Mouse (Mus musculus) G1E-ER4 (cell line): Measurements from ENCODE around the gene Adam23. TPM values are rescaled to one million over a fixed set of nuclear protein-coding genes. Genes with fewer than 3 reads are reported as not detected.

Experiments used
- GATA1 ChIP-seq: IDR thresholded peaks from one replicate; pipeline ENCODE4 v1.8.0; 2012; ENCODE audit warnings: low read length, inconsistent platforms
- polyA plus RNA-seq: library from polyadenylated mRNA; stranded (reverse); fragments of >175 nt; gene quantifications from 2 replicates; pipeline ENCODE4 v1.2.3, GENCODE M21; 2012

Gene Adam23
- polyA plus RNA-seq, result not detected in 2 replicates

DNA sequence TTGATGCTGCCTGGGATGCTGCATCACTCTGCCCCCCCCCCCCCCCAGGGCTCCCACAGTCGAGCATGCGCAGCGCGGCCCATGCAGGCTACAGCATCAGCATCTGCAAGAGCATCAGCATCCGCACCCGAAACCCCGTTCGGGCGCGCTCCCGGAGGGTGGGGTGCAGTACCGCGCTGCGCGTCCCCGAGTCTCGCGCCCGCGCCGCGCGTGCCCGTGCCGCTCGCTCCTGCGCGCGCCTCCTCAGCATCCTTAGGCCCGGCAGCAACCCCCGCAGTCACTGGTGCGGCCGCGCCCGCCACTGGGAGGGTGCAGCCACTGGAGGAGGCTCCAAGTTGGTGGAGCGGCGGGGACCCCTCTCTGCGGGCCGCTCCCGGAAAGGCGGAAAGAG, at the start of gene Adam23:
Gene Adam23, plus strand, starts transcription at position 236 of the 391 bp plus-strand sequence.
- TF ChIP-seq GATA1, result no peak

DNA sequence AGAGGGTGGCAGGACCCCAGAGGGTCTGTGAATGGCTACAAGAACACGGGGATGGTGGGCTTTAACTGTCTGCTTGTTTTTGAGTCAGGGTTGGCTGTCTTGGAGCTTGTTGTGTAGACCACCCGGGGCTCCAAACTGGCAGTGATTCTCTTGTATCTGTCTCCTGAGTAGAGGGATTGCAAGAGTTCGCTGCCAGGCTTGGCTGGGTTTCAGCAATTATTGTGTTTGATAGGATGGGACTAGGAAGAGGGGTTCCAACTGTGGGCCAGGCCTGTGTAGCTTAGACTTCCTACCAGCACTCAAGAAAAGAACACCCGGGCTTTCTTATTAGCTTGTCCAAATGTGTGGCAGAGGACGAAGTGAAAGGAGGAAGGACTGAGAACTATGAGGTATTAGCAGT, 44.6 kb upstream of the Adam23 start:
- TF ChIP-seq GATA1, result no peak

- no peak for TF ChIP-seq GATA1
Observed at GRCm38 (mm10) chr1:63403601-63404000, 42.1 kb upstream of the Adam23 start.

GRCm38 (mm10) chr1:63408344-63408743, 37.3 kb upstream of the Adam23 start:
- TF ChIP-seq GATA1, result no peak

DNA sequence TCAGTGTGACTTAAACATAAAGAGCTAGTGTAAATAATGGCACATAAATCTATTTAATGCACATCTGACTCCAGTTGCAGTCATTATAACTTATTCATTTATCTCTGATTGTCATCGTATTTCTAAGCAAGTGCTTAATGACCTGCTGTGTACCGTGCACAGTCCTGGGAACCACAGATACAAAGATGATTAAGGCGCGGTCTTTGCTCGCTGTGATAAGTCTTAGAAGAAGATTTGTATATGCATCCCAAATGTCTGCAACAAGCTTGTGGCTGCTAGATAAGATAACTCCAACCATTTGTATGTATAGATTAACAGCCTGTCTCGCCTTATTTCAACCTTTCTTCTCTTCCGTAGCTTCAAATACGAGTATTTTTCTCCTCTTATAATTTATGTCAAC, 27.2 kb upstream of the Adam23 start:
- TF ChIP-seq GATA1, result peak; percentile 6

DNA sequence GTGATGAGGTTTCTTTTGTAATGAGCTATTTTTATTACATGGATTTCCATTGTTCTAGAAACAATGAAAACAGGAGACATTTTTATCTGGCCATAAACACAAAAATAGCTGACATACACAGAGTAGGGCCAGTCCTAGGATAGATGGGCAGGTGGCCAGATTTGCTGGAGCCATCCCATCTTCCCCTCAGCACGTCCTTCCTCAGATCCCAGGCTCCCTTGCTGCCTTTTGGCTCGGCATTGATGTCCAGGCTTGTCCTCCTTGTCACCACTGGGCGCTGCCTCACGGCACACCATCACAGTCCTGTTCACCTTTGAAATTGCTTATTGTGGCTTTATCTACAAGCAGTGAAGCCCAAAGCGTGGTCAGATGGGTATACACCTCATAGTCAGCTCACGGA, 15.0 kb upstream of the Adam23 start:
- no peak for TF ChIP-seq GATA1

DNA sequence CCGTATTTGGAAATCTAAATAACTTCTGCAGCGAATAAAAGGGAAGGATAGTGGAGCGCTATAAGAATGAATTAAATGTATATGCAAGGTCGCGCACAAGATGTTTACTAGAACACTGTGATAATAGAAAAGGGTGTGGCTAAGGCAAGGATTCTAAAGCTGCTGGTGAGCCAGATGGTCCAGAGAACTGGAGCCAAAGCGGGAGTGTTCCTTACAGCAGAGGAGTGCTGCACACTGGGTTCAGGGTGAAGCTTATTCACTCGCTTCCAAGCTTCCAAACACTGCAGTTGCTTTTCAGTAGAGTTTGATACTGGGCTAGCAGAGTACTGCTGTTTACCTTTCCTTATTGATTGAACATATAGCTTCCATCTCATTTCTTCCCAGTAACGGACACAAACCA, 14.5 kb upstream of the Adam23 start:
- TF ChIP-seq GATA1, result no peak

DNA sequence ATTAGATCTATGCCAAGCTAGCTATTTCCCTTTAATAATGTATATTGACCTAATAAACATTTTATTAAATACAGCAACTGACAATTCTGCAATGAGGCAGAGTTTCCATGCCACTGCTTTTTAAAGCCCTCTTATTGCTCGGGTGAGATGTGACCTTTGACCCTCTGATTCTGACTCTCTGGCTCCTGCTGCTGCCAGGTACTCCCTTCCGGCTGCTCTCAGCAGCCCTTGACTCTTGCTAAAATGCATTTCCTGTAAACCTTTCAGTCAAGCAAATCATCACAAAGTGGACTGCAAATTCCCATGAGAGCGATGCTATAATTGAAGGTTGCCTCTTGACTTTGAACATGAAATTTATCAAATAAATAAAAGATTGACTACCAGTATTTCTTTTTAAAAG, 13.8 kb upstream of the Adam23 start:
- TF ChIP-seq GATA1, result no peak

- TF ChIP-seq GATA1, result no peak
Observed at GRCm38 (mm10) chr1:63434052-63434451, 11.6 kb upstream of the Adam23 start.

DNA sequence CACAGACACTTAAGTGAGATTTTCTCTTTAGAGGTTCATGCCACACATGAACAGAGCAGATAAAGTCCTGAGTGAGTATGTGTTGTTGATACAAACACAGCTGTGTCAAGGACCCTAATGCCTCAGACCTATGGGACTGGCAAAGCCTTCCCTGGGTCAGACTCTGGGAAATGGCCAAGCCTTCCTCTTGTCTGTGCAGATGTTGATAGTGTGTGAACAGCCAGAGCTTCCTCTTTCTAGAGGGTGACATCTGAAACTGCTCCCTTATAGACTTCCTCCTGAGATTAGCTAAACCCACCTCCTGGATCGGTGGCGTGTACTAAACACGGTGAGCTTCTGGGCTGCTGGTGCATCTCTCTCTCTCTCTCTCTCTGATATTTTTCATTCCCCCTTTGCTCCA, 8.2 kb upstream of the Adam23 start:
- no peak for TF ChIP-seq GATA1

GRCm38 (mm10) chr1:63442186-63442585, 3.5 kb upstream of the Adam23 start:
- no peak for TF ChIP-seq GATA1

DNA sequence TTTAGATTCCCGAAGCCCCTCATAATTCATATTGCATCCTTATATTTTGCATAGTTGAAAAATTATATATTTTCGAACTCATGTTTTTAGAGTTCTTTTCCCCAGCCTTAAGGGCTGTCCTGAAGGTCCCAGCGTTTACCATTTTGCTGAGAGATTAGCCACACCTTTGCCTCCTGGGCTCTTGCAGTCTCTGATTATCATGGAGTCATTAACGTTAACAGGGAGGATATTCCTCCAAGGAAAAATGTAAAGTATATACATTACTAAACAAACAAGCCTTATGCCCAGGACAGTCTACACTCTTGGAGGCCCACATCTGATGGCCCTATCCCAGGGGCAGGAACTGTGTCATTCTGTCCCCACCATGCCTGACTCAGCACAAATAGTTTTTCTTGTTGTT, 3.1 kb upstream of the Adam23 start:
- no peak for TF ChIP-seq GATA1

DNA sequence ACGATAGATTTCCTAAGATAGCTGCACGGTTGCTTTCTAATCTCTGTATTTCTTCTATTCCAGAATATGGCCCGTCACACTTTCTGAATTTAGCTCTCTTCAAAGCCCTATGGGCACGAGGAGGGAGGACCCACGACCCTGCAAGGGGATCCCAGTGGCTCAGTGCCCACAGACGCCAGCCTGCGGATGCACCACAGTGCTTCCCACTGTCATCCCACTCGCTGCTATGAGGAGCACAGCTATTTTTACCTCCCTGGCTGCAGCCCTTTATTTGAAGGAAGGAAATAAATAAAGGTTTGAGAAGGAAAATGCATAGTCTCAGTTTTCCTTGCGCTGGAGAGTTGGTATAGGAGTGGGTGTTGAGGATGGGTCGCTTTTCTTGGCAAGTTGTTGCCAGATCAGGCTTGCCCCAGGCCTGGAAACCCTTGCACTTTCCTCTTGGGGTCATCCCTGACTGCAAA, 512 bp upstream of the Adam23 start:
- TF ChIP-seq GATA1, result no peak

GRCm38 (mm10) chr1:63446047-63446704, 485 bp downstream of the Adam23 start:
- no peak for TF ChIP-seq GATA1

- TF ChIP-seq GATA1, result no peak
Observed at GRCm38 (mm10) chr1:63446721-63447120, 1.0 kb downstream of the Adam23 start.

DNA sequence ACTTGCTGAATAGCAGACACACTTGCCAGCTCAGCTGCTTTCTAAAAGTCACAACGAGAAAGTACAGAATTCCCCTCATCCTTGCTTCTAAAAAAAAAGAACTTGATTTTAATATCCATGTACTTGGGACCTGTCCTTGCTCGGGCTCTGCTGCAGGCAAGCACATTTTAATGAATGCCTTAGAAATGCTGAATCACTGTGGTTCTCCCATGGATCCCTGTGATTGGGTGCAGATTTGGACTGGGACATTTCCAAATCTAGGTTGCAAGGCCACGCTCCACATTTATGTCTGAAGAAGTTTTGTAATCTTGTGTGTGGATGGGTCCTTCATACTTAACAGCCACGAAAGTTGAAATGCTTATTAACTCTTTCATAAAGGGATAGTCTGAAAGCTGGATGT, 4.4 kb downstream of the Adam23 start:
- TF ChIP-seq GATA1, result no peak

DNA sequence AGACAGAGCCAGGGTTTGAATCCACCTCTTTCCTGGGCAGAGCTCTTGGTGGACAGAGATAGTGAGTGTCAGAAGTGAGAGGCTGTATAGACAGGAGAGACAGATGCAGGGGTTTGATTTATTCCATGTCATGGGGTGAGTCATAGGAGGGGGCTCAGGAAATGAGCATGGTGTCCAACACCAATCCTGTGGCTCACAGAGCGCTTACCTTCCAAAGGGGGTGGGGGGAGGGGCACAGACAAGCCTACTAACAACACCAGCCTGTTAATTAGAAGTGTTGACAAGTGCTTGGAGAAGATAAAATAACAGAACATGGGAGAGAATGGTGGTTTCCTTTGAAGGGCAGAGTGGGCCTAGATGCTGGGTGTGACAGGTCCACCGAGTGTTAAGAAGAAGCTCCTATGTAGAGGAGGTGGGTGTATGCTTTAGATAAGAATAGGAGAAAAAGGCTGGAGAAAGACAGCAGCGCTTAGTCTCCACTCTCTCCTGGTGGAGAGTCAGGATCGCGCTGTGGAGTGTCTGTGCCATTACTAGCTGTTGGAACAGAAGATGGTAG, 7.7 kb downstream of the Adam23 start:
- no peak for TF ChIP-seq GATA1
